Mouse (Mus musculus) liver, embryonic 15.5 days (tissue): ENCODE data around the gene Grid1. TPM values are rescaled to one million over a fixed set of nuclear protein-coding genes. Genes with fewer than 3 reads are reported as not detected.

Experiments used
- ATAC-seq: fragments of 200-750 bp; cut with Nextera tagmentation; 2 replicates; pipeline ENCODE4 v1.8.0; 2017; ENCODE audit warnings: moderate number of reproducible peaks, mild to moderate bottlenecking, moderate library complexity; ENCODE audit not compliant: insufficient read depth
- H3K27ac ChIP-seq: fragments of 300-500 bp; sonication (generic); replicated peaks from 2 replicates; pipeline ENCODE4 v1.5.1; 2015; ENCODE audit warnings: mild to moderate bottlenecking, inconsistent platforms
- H3K27me3 ChIP-seq: fragments of 300-500 bp; sonication (generic); 2 replicates; pipeline ENCODE4 v1.6.1; 2015; ENCODE audit warnings: mild to moderate bottlenecking, inconsistent platforms
- H3K36me3 ChIP-seq: fragments of 300-500 bp; sonication (generic); replicated peaks from 2 replicates; pipeline ENCODE4 v1.6.1; 2015; ENCODE audit warnings: moderate library complexity, mild to moderate bottlenecking, inconsistent platforms
- H3K4me1 ChIP-seq: fragments of 300-500 bp; sonication (generic); replicated peaks from 2 replicates; pipeline ENCODE4 v1.6.1; 2015; ENCODE audit warnings: inconsistent platforms
- H3K4me2 ChIP-seq: fragments of 300-500 bp; sonication (generic); 2 replicates; pipeline ENCODE4 v1.6.1; 2015; ENCODE audit warnings: moderate library complexity, mild to moderate bottlenecking, inconsistent platforms
- H3K4me3 ChIP-seq: fragments of 300-500 bp; sonication (generic); replicated peaks from 2 replicates; pipeline ENCODE4 v1.5.1; 2015; ENCODE audit warnings: mild to moderate bottlenecking, inconsistent platforms
- H3K9ac ChIP-seq: fragments of 300-500 bp; sonication (generic); 2 replicates; pipeline ENCODE4 v1.6.1; 2015; ENCODE audit warnings: moderate library complexity, mild to moderate bottlenecking, inconsistent platforms
- H3K9me3 ChIP-seq: fragments of 300-500 bp; sonication (generic); replicated peaks from 2 replicates; pipeline ENCODE4 v1.6.1; 2016; ENCODE audit warnings: inconsistent platforms
- WGBS: fragments of 180-500 bp; shearing (Covaris S2); methylation state at CpG from one replicate; pipeline ENCODE4 v1.1.7; 2015; ENCODE audit warnings: mixed read lengths; ENCODE audit not compliant: insufficient replicate concordance; 5-methylcytosine and 5-hydroxymethylcytosine counted together
- polyA plus RNA-seq: library from polyadenylated mRNA; unstranded; fragments of >200 nt; fragmentation: Nextera tagmentation; extraction: Ambion mirVana; gene quantifications from 2 replicates; pipeline ENCODE4 v1.2.1, GENCODE M21; 2015

The Grid1 gene
- polyA plus RNA-seq, 1 experiment from 2014 or later: 0.10 TPM

- no peak overlapping the region for H3K4me2 ChIP-seq
- ATAC-seq: no peak
- WGBS: 16% methylated on average over 16 of the region's 16 CpGs
Measured at GRCm38 (mm10) chr14:34810763-34811489, 9.0 kb upstream of the Grid1 start.

GRCm38 (mm10) chr14:34811490-34811808 is 8.5 kb upstream of the Grid1 start:
- Histone ChIP-seq H3K4me2 (no peak overlapping the region), H3K4me1 (no peaks in the 10 kb centered on the region), H3K27me3 (peaks cover 18% of the 10 kb centered on the region), H3K9me3 (no peaks in the 10 kb centered on the region), H3K9ac (no peak overlapping the region), H3K4me3 (no peak overlapping the region), H3K36me3 (no peaks in the 10 kb centered on the region), H3K27ac (no peak overlapping the region)
- no peak for ATAC-seq
- WGBS: 64% methylated on average over 10 of the region's 10 CpGs

More at GRCm38 (mm10) chr14:34810763-34811489, 9.0 kb upstream of the Grid1 start:
- H3K9ac ChIP-seq: no peak overlapping the region
- H3K9me3 ChIP-seq: no peaks in the 10 kb centered on the region
- no peak overlapping the region for H3K4me3 ChIP-seq
- H3K4me1 ChIP-seq: no peaks in the 10 kb centered on the region
- no peaks in the 10 kb centered on the region for H3K36me3 ChIP-seq
- H3K27me3 ChIP-seq: peaks cover 13% of the 10 kb centered on the region
- no peak overlapping the region for H3K27ac ChIP-seq

GRCm38 (mm10) chr14:34816301-34816700 is 3.6 kb upstream of the Grid1 start:
- no peak overlapping the region for H3K27ac ChIP-seq
- 0 out of 2 replicates have a peak, but pooled peaks cover 3% of the 10 kb centered on the region for H3K4me1 ChIP-seq
- H3K36me3 ChIP-seq: no peaks in the 10 kb centered on the region
- H3K9me3 ChIP-seq: no peaks in the 10 kb centered on the region
- H3K27me3 ChIP-seq: peaks cover 66% of the 10 kb centered on the region
- H3K9ac ChIP-seq: no peak overlapping the region
- no peak for ATAC-seq
- no peak overlapping the region for H3K4me2 ChIP-seq
- WGBS: 37% methylated on average over 3 of the region's 3 CpGs
- no peak overlapping the region for H3K4me3 ChIP-seq

- ATAC-seq: no peak
- 4% methylated on average over 9 of the region's 9 CpGs for WGBS
- Histone ChIP-seq H3K4me1 (0 out of 2 replicates have a peak, but pooled peaks cover 3% of the 10 kb centered on the region), H3K4me3 (no peak overlapping the region), H3K9me3 (no peaks in the 10 kb centered on the region), H3K4me2 (no peak overlapping the region), H3K9ac (no peak overlapping the region), H3K27ac (no peak overlapping the region), H3K27me3 (peaks cover 88% of the 10 kb centered on the region), H3K36me3 (no peaks in the 10 kb centered on the region)
Measured at GRCm38 (mm10) chr14:34818387-34818980, 1.4 kb upstream of the Grid1 start.

GRCm38 (mm10) chr14:34819121-34819918 is 588 bp upstream of the Grid1 start:
- Histone ChIP-seq H3K9me3 (no peaks in the 10 kb centered on the region), H3K27me3 (peaks cover 95% of the 10 kb centered on the region), H3K36me3 (no peaks in the 10 kb centered on the region), H3K4me3 (peak overlapping the region; percentile 33), H3K4me2 (peak overlapping the region; percentile 55), H3K27ac (no peak overlapping the region), H3K4me1 (0 out of 2 replicates have a peak, but pooled peaks cover 3% of the 10 kb centered on the region), H3K9ac (no peak overlapping the region)
- WGBS: 2% methylated on average over 64 of the region's 85 CpGs
- ATAC-seq: no peak

GRCm38 (mm10) chr14:34820653-34821005 is 721 bp downstream of the Grid1 start:
- H3K36me3 ChIP-seq: no peaks in the 10 kb centered on the region
- H3K4me1 ChIP-seq: 0 out of 2 replicates have a peak, but pooled peaks cover 3% of the 10 kb centered on the region
- peaks cover 91% of the 10 kb centered on the region for H3K27me3 ChIP-seq
- 2% methylated on average over 12 of the region's 12 CpGs for WGBS
- peak overlapping the region; percentile 55 for H3K4me2 ChIP-seq
- ATAC-seq: no peak
- no peak overlapping the region for H3K27ac ChIP-seq
- no peaks in the 10 kb centered on the region for H3K9me3 ChIP-seq
- H3K4me3 ChIP-seq: peak overlapping the region; percentile 33; the same call in 1 of the 2 replicates
- no peak overlapping the region for H3K9ac ChIP-seq

GRCm38 (mm10) chr14:34821131-34821790 is 1.4 kb downstream of the Grid1 start:
- Histone ChIP-seq H3K36me3 (no peaks in the 10 kb centered on the region), H3K9me3 (no peaks in the 10 kb centered on the region), H3K27ac (no peak overlapping the region), H3K4me1 (0 out of 2 replicates have a peak, but pooled peaks cover 3% of the 10 kb centered on the region), H3K4me3 (no peak overlapping the region), H3K4me2 (0 out of 2 replicates have a peak overlapping the region, but pooled peaks have one; percentile 5), H3K27me3 (peaks cover 85% of the 10 kb centered on the region), H3K9ac (no peak overlapping the region)
- 2% methylated on average over 26 of the region's 26 CpGs for WGBS
- no peak for ATAC-seq

GRCm38 (mm10) chr14:34823136-34823535 is 3.2 kb downstream of the Grid1 start:
- Histone ChIP-seq H3K27ac (no peak overlapping the region), H3K9ac (no peak overlapping the region), H3K4me2 (no peak overlapping the region), H3K4me3 (no peak overlapping the region), H3K36me3 (no peaks in the 10 kb centered on the region), H3K9me3 (no peaks in the 10 kb centered on the region), H3K27me3 (peaks cover 66% of the 10 kb centered on the region), H3K4me1 (0 out of 2 replicates have a peak, but pooled peaks cover 3% of the 10 kb centered on the region)
- no peak for ATAC-seq
- 3% methylated on average over 17 of the region's 17 CpGs for WGBS

GRCm38 (mm10) chr14:34824186-34824585 is 4.3 kb downstream of the Grid1 start:
- 62% methylated on average over 3 of the region's 3 CpGs for WGBS
- no peak overlapping the region for H3K4me3 ChIP-seq
- H3K27me3 ChIP-seq: peaks cover 56% of the 10 kb centered on the region
- H3K36me3 ChIP-seq: no peaks in the 10 kb centered on the region
- ATAC-seq: no peak
- H3K27ac ChIP-seq: no peak overlapping the region
- no peak overlapping the region for H3K9ac ChIP-seq
- no peak overlapping the region for H3K4me2 ChIP-seq
- H3K9me3 ChIP-seq: no peaks in the 10 kb centered on the region
- H3K4me1 ChIP-seq: 0 out of 2 replicates have a peak, but pooled peaks cover 3% of the 10 kb centered on the region

- Histone ChIP-seq H3K27me3 (peaks cover 39% of the 10 kb centered on the region), H3K4me2 (no peak overlapping the region), H3K4me1 (no peaks in the 10 kb centered on the region), H3K4me3 (no peak overlapping the region), H3K9me3 (no peaks in the 10 kb centered on the region), H3K36me3 (no peaks in the 10 kb centered on the region), H3K9ac (no peak overlapping the region), H3K27ac (no peak overlapping the region)
- 27% methylated on average over 3 of the region's 3 CpGs for WGBS
- no peak for ATAC-seq
Measured at GRCm38 (mm10) chr14:34825902-34826301, 6.0 kb downstream of the Grid1 start.
